18 mouse cellular contexts compared by ENCODE assay signal in the genomic region with DNA sequence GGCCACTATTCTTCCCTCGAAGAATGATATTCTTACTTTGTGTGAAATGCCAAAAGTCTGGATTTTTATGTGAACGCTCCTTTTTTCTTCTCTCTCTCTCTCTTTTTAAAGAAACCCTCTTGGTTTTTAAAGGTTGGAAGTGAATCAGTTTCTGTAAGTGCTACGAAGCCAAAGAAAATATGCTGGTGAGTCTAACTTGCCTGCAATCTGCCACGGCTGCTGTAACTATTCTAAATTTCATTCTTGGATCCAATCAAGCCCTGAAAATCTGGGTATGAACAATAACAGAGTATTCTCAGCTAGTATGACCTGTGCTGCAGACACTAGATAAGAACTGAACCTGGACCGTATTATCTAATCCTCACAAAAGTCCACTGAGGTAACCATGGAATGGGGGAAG. TPM values are rescaled to one million over a fixed set of nuclear protein-coding genes. Genes with fewer than 3 reads are reported as not detected.
DNase-seq lines count a peak whose midpoint lies in the region; ATAC-seq and TF ChIP-seq lines count a peak whose summit lies in the region.
"Had no signal": no experiment of that assay in that cellular context is flagged by ENCODE, and none has a peak within 500 bp of the region (broad histone marks: within the 10 kb centered on the region; RNA-seq: fewer than 3 reads in every experiment).

No protein-coding gene starts in this region.

- no peak for ATAC-seq in embryonic facial prominence, embryonic 13.5 days (ENCODE audit: insufficient number of reproducible peaks, insufficient read depth, low FRiP score, low TSS enrichment, low read depth)
- ATAC-seq in intestine, embryonic 14.5 days (replicated peaks; ENCODE audit: low FRiP score, low TSS enrichment, low read depth) = no peak
- ATAC-seq in intestine, postnatal 0 days = no peak
- ATAC-seq in neural tube, embryonic 13.5 days (ENCODE audit: low read depth) = no peak
- ATAC-seq in erythroblast, adult 5-6 weeks (replicated peaks; ENCODE audit: low FRiP score, poor library complexity, severe bottlenecking) = no peak
- ATAC-seq: hindbrain, postnatal 0 days; Patski had no signal

- H3K9ac ChIP-seq in embryonic facial prominence, embryonic 13.5 days = no peak overlapping the region
- H3K9ac ChIP-seq in intestine, embryonic 14.5 days (ENCODE audit: low read length) = no peak overlapping the region
- no peak overlapping the region for H3K9ac ChIP-seq in intestine, postnatal 0 days (ENCODE audit: low read depth, low read length)
- no peak overlapping the region for H3K9ac ChIP-seq in neural tube, embryonic 13.5 days
- H3K9ac ChIP-seq: stomach, embryonic 15.5 days had no signal

- no peak for TF ChIP-seq CTCF in intestine, postnatal 0 days (IDR thresholded peaks at IDR 0.05; ENCODE audit: low read depth)

- H3K9me3 ChIP-seq in embryonic facial prominence, embryonic 13.5 days = no peaks in the 10 kb centered on the region
- H3K9me3 ChIP-seq in embryonic facial prominence, embryonic 10.5 days = no peaks in the 10 kb centered on the region; the same call in 1 of the 2 replicates
- no peaks in the 10 kb centered on the region for H3K9me3 ChIP-seq in intestine, embryonic 14.5 days (ENCODE audit: control insufficient read depth, low read length)
- no peaks in the 10 kb centered on the region for H3K9me3 ChIP-seq in intestine, postnatal 0 days (ENCODE audit: control insufficient read depth)
- no peaks in the 10 kb centered on the region for H3K9me3 ChIP-seq in neural tube, embryonic 13.5 days
- H3K9me3 ChIP-seq: stomach, embryonic 15.5 days had no signal

- 0 out of 2 replicates have a peak, but pooled peaks cover 4% of the 10 kb centered on the region for H3K36me3 ChIP-seq in embryonic facial prominence, embryonic 13.5 days
- H3K36me3 ChIP-seq in embryonic facial prominence, embryonic 10.5 days (replicated peaks) = peaks cover 5% of the 10 kb centered on the region
- H3K36me3 ChIP-seq in intestine, embryonic 14.5 days (ENCODE audit: control insufficient read depth, insufficient read depth, low read length) = no peaks in the 10 kb centered on the region
- H3K36me3 ChIP-seq in intestine, postnatal 0 days (ENCODE audit: control insufficient read depth, insufficient read depth) = no peaks in the 10 kb centered on the region
- H3K36me3 ChIP-seq in neural tube, embryonic 13.5 days = 0 out of 2 replicates have a peak, but pooled peaks cover 5% of the 10 kb centered on the region
- H3K36me3 ChIP-seq: stomach, embryonic 15.5 days had no signal

- peaks cover 15% of the 10 kb centered on the region; the same call in 1 of the 2 replicates for H3K4me1 ChIP-seq in embryonic facial prominence, embryonic 13.5 days
- H3K4me1 ChIP-seq in embryonic facial prominence, embryonic 10.5 days = peaks cover 29% of the 10 kb centered on the region
- peaks cover 13% of the 10 kb centered on the region for H3K4me1 ChIP-seq in intestine, embryonic 14.5 days (replicated peaks; ENCODE audit: control insufficient read depth, insufficient read depth, low read length)
- H3K4me1 ChIP-seq in intestine, postnatal 0 days (replicated peaks; ENCODE audit: control insufficient read depth, insufficient read depth, low read length) = no peaks in the 10 kb centered on the region
- peaks cover 85% of the 10 kb centered on the region for H3K4me1 ChIP-seq in neural tube, embryonic 13.5 days (replicated peaks)

- no peaks in the 10 kb centered on the region for H3K27me3 ChIP-seq in embryonic facial prominence, embryonic 13.5 days
- H3K27me3 ChIP-seq in embryonic facial prominence, embryonic 10.5 days (replicated peaks; ENCODE audit: low read depth, poor library complexity, severe bottlenecking) = no peaks in the 10 kb centered on the region
- H3K27me3 ChIP-seq in intestine, embryonic 14.5 days (replicated peaks; ENCODE audit: control insufficient read depth, insufficient read depth, low read length) = no peaks in the 10 kb centered on the region
- H3K27me3 ChIP-seq in intestine, postnatal 0 days (replicated peaks; ENCODE audit: control insufficient read depth, insufficient read depth, low read length) = no peaks in the 10 kb centered on the region
- no peaks in the 10 kb centered on the region for H3K27me3 ChIP-seq in neural tube, embryonic 13.5 days
- H3K27me3 ChIP-seq: Patski; stomach, embryonic 15.5 days had no signal

- DNase-seq in embryonic facial prominence, embryonic 10.5 days (ENCODE audit: low spot score) = no peak
- DNase-seq in intestine, embryonic 14.5 days (ENCODE audit: low spot score) = no peak
- DNase-seq in neural tube, embryonic 10.5 days (ENCODE audit: extremely low spot score, low spot score) = no peak
- no peak for DNase-seq in gastrocnemius, postnatal 10 days
- DNase-seq: heart, adult 11 months; heart, postnatal 10 days; kidney, adult 8-10 months; liver; lung, adult 18-20 months; spleen, adult 18-20 months had no signal

- 0 out of 2 replicates have a peak overlapping the region, but pooled peaks have one; percentile 45 for H3K27ac ChIP-seq in embryonic facial prominence, embryonic 13.5 days
- no peak overlapping the region for H3K27ac ChIP-seq in embryonic facial prominence, embryonic 10.5 days (replicated peaks)
- H3K27ac ChIP-seq in intestine, embryonic 14.5 days (ENCODE audit: low read depth) = 0 out of 2 replicates have a peak overlapping the region, but pooled peaks have one; percentile 11
- no peak overlapping the region for H3K27ac ChIP-seq in intestine, postnatal 0 days (ENCODE audit: low read depth, low read length)
- 0 out of 2 replicates have a peak overlapping the region, but pooled peaks have one; percentile 18 for H3K27ac ChIP-seq in neural tube, embryonic 13.5 days (replicated peaks)
- H3K27ac ChIP-seq: macrophage; stomach, embryonic 15.5 days had no signal

- 79% methylated on average over 5 of the region's 5 CpGs for WGBS in embryonic facial prominence, embryonic 13.5 days
- 93% methylated on average over 5 of the region's 5 CpGs for WGBS in embryonic facial prominence, embryonic 10.5 days
- WGBS in intestine, embryonic 14.5 days = 65% methylated on average over 5 of the region's 5 CpGs
- 75% methylated on average over 5 of the region's 5 CpGs for WGBS in intestine, postnatal 0 days
- WGBS in neural tube, embryonic 13.5 days = 83% methylated on average over 5 of the region's 5 CpGs

- H3K4me2 ChIP-seq in embryonic facial prominence, embryonic 13.5 days = no peak overlapping the region
- H3K4me2 ChIP-seq in intestine, embryonic 14.5 days (ENCODE audit: low read length) = no peak overlapping the region
- no peak overlapping the region for H3K4me2 ChIP-seq in intestine, postnatal 0 days (replicated peaks; ENCODE audit: low read depth)
- H3K4me2 ChIP-seq in neural tube, embryonic 13.5 days = no peak overlapping the region
- H3K4me2 ChIP-seq: stomach, embryonic 15.5 days had no signal

- H3K4me3 ChIP-seq in embryonic facial prominence, embryonic 13.5 days = no peak overlapping the region
- no peak overlapping the region for H3K4me3 ChIP-seq in embryonic facial prominence, embryonic 10.5 days
- H3K4me3 ChIP-seq in intestine, embryonic 14.5 days (ENCODE audit: low read depth, low read length) = no peak overlapping the region
- H3K4me3 ChIP-seq in intestine, postnatal 0 days (ENCODE audit: low read depth, low read length) = no peak overlapping the region
- no peak overlapping the region for H3K4me3 ChIP-seq in neural tube, embryonic 13.5 days
- H3K4me3 ChIP-seq: stomach, embryonic 15.5 days had no signal

RNA-seq across cellular contexts. Expression of gene Srgap3, which starts 21.1 kb away (rescaled TPM):
- polyA plus RNA-seq in embryonic facial prominence, embryonic 13.5 days (2015; fragmentation: Nextera tagmentation; extraction: Ambion mirVana) = 6.5 and 7.1 TPM in 2 replicates
- polyA plus RNA-seq in embryonic facial prominence, embryonic 10.5 days (2016; fragmentation: Nextera tagmentation; extraction: Ambion mirVana) = 8.0 and 10.5 TPM in 2 replicates
- polyA plus RNA-seq in intestine, embryonic 14.5 days (2014; fragmentation: Nextera tagmentation; extraction: Ambion mirVana) = 5.5 and 6.8 TPM in 2 replicates
- polyA plus RNA-seq in intestine, postnatal 0 days (2015; fragmentation: Nextera tagmentation; extraction: Ambion mirVana) = 0.50 and 0.58 TPM in 2 replicates
- 29.2 and 30.8 TPM in 2 replicates for polyA plus RNA-seq in neural tube, embryonic 13.5 days (2015; fragmentation: Nextera tagmentation; extraction: Ambion mirVana)
- total RNA-seq in gastrocnemius, postnatal 10 days (2021) = 10 to 100 TPM in 1 of 2 experiments, 1 to 10 TPM in 1; 7.8 to 12.4 TPM
- 0.63 TPM in 1 of 2 replicates, not detected in the other for total RNA-seq in erythroblast, adult 5-6 weeks (2015; ENCODE audit: low replicate concordance)
- 0.09 and 0.14 TPM in 2 replicates for total RNA-seq in erythroblast, adult 5-6 weeks (2017; ENCODE audit: low replicate concordance)

Comparison
In these comparisons a context has a peak if more than half of its experiments do, and no peak if none do; other contexts are left out.
1. H3K27ac ChIP-seq: peak in embryonic facial prominence, embryonic 13.5 days (single experiment), intestine, embryonic 14.5 days (single experiment) and neural tube, embryonic 13.5 days (single experiment); none in embryonic facial prominence, embryonic 10.5 days (single experiment) and intestine, postnatal 0 days (single experiment).